Mouse (Mus musculus): ENCODE measurements around the gene Gm21885. TPM values are rescaled to one million over a fixed set of nuclear protein-coding genes. Genes with fewer than 3 reads are reported as not detected.

Gene Gm21885
- polyA plus RNA-seq, 2 experiments: not detected

- 6% methylated on average over 10 of the region's 10 CpGs for WGBS (ENCODE audit: insufficient replicate concordance)
- DNase-seq (ENCODE audit: low read depth in 3 of 3, low spot score in 3 of 3) (no peak), ATAC-seq (ENCODE audit: insufficient read depth) (no peak)
- Histone ChIP-seq H3K4me2 (ENCODE audit: low read depth) (peak overlapping the region; percentile 86), H3K27me3 (ENCODE audit: control insufficient read depth, insufficient read depth, low read length) (no peaks in the 10 kb centered on the region), H3K4me1 (replicated peaks; ENCODE audit: control insufficient read depth in 2 of 2, insufficient read depth in 2 of 2, low read length in 1 of 2) (peaks cover 25 to 30% of the 10 kb centered on the region in 2 experiments), H3K27ac (peak overlapping the region; percentile 52), H3K9ac (replicated peaks) (peak overlapping the region; percentile 78), H3K36me3 (replicated peaks; ENCODE audit: control insufficient read depth, insufficient read depth, low read depth) (no peaks in the 10 kb centered on the region), H3K4me3 (ENCODE audit: insufficient read depth in 1 of 2, low read depth in 2 of 2, low read length in 2 of 2) (peak overlapping the region; percentile 66 to 75), H3K9me3 (ENCODE audit: control insufficient read depth, low read length) (no peaks in the 10 kb centered on the region)
- TF ChIP-seq EP300 (IDR thresholded peaks at IDR 0.05; ENCODE audit: low read depth) (no peak), CTCF (IDR thresholded peaks at IDR 0.05; ENCODE audit: low read depth) (no peak)
Measured at GRCm38 (mm10) chr11:94328644-94329025, 47.0 kb downstream of the Gm21885 start.

DNA sequence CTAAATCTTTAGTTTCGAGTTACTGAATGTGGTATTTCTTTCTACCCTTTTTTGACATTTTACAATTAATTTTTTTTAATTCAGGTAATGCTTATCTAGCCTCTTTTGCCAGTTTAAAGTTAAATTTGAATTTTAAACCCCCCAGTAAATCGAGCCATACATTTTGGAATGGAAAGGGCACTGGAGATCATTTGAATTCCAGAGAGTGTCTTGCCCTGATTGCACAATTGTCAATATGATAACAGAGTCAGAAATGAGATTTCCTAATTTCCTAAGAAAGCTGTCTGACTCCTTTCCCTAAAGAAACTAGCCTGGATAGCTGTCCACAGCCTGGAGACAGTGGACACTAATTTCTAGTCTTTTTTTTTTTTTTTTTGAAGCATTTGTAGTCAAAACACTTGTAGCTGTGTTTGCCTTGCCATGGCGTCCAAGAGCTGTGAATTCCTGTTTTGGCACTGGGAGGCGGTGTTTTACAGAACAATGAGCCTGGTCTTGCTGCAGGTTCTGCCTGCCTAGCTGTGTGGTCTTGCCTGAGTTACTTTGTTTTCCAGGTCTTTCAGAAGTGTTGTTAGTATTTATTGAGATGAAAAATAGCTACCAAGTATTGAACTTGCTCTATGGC is 47.7 kb downstream of the Gm21885 start:
- WGBS (ENCODE audit: insufficient replicate concordance): 55% methylated on average over 4 of the region's 4 CpGs
- H3K36me3 ChIP-seq (replicated peaks; ENCODE audit: control insufficient read depth, insufficient read depth, low read depth): no peaks in the 10 kb centered on the region
- peak overlapping the region; percentile 86 for H3K4me2 ChIP-seq (ENCODE audit: low read depth)
- no peaks in the 10 kb centered on the region for H3K27me3 ChIP-seq (ENCODE audit: control insufficient read depth, insufficient read depth, low read length)
- H3K27ac ChIP-seq: no peak overlapping the region
- no peak for ATAC-seq (ENCODE audit: insufficient read depth)
- peaks cover 31 to 36% of the 10 kb centered on the region in 2 experiments for H3K4me1 ChIP-seq (replicated peaks; ENCODE audit: control insufficient read depth in 2 of 2, insufficient read depth in 2 of 2, low read length in 1 of 2)
- TF ChIP-seq EP300 (IDR thresholded peaks at IDR 0.05; ENCODE audit: low read depth): no peak
- TF ChIP-seq CTCF (IDR thresholded peaks at IDR 0.05; ENCODE audit: low read depth): peak; percentile 66
- H3K4me3 ChIP-seq (ENCODE audit: insufficient read depth in 1 of 2, low read depth in 2 of 2, low read length in 2 of 2): no peak overlapping the region
- no peak overlapping the region for H3K9ac ChIP-seq (replicated peaks)
- H3K9me3 ChIP-seq (ENCODE audit: control insufficient read depth, low read length): no peaks in the 10 kb centered on the region
- DNase-seq (ENCODE audit: low read depth in 3 of 3, low spot score in 3 of 3): peak in 1 of 3 experiments; percentile 26

DNA sequence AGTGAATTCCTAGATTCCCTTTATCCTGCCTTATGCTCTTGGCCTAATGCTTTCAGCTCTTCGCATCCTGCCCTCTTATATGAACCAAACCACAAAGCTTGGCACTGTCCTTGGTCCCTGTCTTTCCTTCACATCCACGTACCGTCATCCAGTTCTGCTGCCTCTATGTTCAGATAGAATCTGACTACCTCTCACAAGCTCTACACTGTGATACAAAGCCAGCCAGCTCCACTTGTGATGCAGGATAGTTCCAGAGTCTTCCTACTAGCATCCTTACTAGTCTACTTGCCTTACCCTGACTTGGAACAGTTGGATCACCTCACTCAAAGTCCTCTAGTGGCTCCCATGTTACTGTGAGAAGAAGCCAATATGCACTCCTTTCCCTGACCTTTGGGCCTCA is 48.5 kb downstream of the Gm21885 start:
- no peaks in the 10 kb centered on the region for H3K27me3 ChIP-seq (ENCODE audit: control insufficient read depth, insufficient read depth, low read length)
- no peak overlapping the region; the same call in 1 of the 2 replicates for H3K27ac ChIP-seq
- H3K4me2 ChIP-seq (ENCODE audit: low read depth): no peak overlapping the region
- H3K4me3 ChIP-seq (ENCODE audit: insufficient read depth in 1 of 2, low read depth in 2 of 2, low read length in 2 of 2): no peak overlapping the region
- H3K4me1 ChIP-seq (replicated peaks; ENCODE audit: control insufficient read depth in 2 of 2, insufficient read depth in 2 of 2, low read length in 1 of 2): peaks cover 37 to 40% of the 10 kb centered on the region in 2 experiments
- no peaks in the 10 kb centered on the region for H3K9me3 ChIP-seq (ENCODE audit: control insufficient read depth, low read length)
- H3K9ac ChIP-seq (replicated peaks): peak overlapping the region; percentile 5; the same call in 1 of the 2 replicates
- DNase-seq (ENCODE audit: low read depth in 3 of 3, low spot score in 3 of 3) (no peak), ATAC-seq (ENCODE audit: insufficient read depth) (no peak)
- TF ChIP-seq EP300 (IDR thresholded peaks at IDR 0.05; ENCODE audit: low read depth): no peak
- TF ChIP-seq CTCF (IDR thresholded peaks at IDR 0.05; ENCODE audit: low read depth): no peak
- H3K36me3 ChIP-seq (replicated peaks; ENCODE audit: control insufficient read depth, insufficient read depth, low read depth): no peaks in the 10 kb centered on the region
- 92% methylated on average over 3 of the region's 3 CpGs for WGBS (ENCODE audit: insufficient replicate concordance)

GRCm38 (mm10) chr11:94332726-94333125 is 51.1 kb downstream of the Gm21885 start:
- ATAC-seq (ENCODE audit: insufficient read depth) (no peak), DNase-seq (ENCODE audit: low read depth in 3 of 3, low spot score in 3 of 3) (no peak)
- no peaks in the 10 kb centered on the region; the same call in 1 of the 2 replicates for H3K36me3 ChIP-seq (replicated peaks; ENCODE audit: control insufficient read depth, insufficient read depth, low read depth)
- no peak overlapping the region for H3K4me3 ChIP-seq (ENCODE audit: insufficient read depth in 1 of 2, low read depth in 2 of 2, low read length in 2 of 2)
- no peak overlapping the region for H3K9ac ChIP-seq (replicated peaks)
- H3K9me3 ChIP-seq (ENCODE audit: control insufficient read depth, low read length): no peaks in the 10 kb centered on the region
- TF ChIP-seq EP300 (IDR thresholded peaks at IDR 0.05; ENCODE audit: low read depth): no peak
- no peak for TF ChIP-seq CTCF (IDR thresholded peaks at IDR 0.05; ENCODE audit: low read depth)
- no peak overlapping the region for H3K27ac ChIP-seq
- H3K27me3 ChIP-seq (ENCODE audit: control insufficient read depth, insufficient read depth, low read length): no peaks in the 10 kb centered on the region
- H3K4me1 ChIP-seq (replicated peaks; ENCODE audit: control insufficient read depth in 2 of 2, insufficient read depth in 2 of 2, low read length in 1 of 2): peaks cover 32 to 37% of the 10 kb centered on the region in 2 experiments
- WGBS (ENCODE audit: insufficient replicate concordance): 84% methylated on average over 6 of the region's 6 CpGs
- H3K4me2 ChIP-seq (ENCODE audit: low read depth): no peak overlapping the region

GRCm38 (mm10) chr11:94334386-94334968 is 52.8 kb downstream of the Gm21885 start:
- TF ChIP-seq EP300 (IDR thresholded peaks at IDR 0.05; ENCODE audit: low read depth) (peak; percentile 91), CTCF (IDR thresholded peaks at IDR 0.05; ENCODE audit: low read depth) (no peak)
- peak overlapping the region; percentile 60 for H3K4me2 ChIP-seq (ENCODE audit: low read depth)
- H3K4me3 ChIP-seq (ENCODE audit: insufficient read depth in 1 of 2, low read depth in 2 of 2, low read length in 2 of 2): peak overlapping the region; percentile 2 to 19; a peak in 2 of 4 replicates
- ATAC-seq (ENCODE audit: insufficient read depth) (peak; percentile 98), DNase-seq (ENCODE audit: low read depth in 3 of 3, low spot score in 3 of 3) (peak; percentile 73 to 78 (median 77))
- peaks cover 4% of the 10 kb centered on the region for H3K36me3 ChIP-seq (replicated peaks; ENCODE audit: control insufficient read depth, insufficient read depth, low read depth)
- H3K27me3 ChIP-seq (ENCODE audit: control insufficient read depth, insufficient read depth, low read length): no peaks in the 10 kb centered on the region
- H3K9ac ChIP-seq (replicated peaks): peak overlapping the region; percentile 57; the same call in 1 of the 2 replicates
- no peaks in the 10 kb centered on the region for H3K9me3 ChIP-seq (ENCODE audit: control insufficient read depth, low read length)
- H3K27ac ChIP-seq: peak overlapping the region; percentile 59
- H3K4me1 ChIP-seq (replicated peaks; ENCODE audit: control insufficient read depth in 2 of 2, insufficient read depth in 2 of 2, low read length in 1 of 2): peaks cover 26 to 34% of the 10 kb centered on the region in 2 experiments
- WGBS (ENCODE audit: insufficient replicate concordance): 64% methylated on average over 8 of the region's 8 CpGs

Other genes with a start within 250 kb of the Gm21885 start
- gene Tob1, start 70.4 kb upstream of the Gm21885 start, polyA plus RNA-seq (2012; rRNA removed): 7.5 and 7.8 TPM in 2 replicates
- 8.3 and 9.1 TPM in 2 replicates for gene Tob1, start 70.4 kb upstream of the Gm21885 start, polyA plus RNA-seq (2014; fragmentation: Nextera tagmentation; extraction: Ambion mirVana)
- 0.12 and 0.23 TPM in 2 replicates for gene Wfikkn2, start 35.9 kb upstream of the Gm21885 start, polyA plus RNA-seq (2012; rRNA removed)
- 0.05 and 0.17 TPM in 2 replicates for gene Wfikkn2, start 35.9 kb upstream of the Gm21885 start, polyA plus RNA-seq (2014; fragmentation: Nextera tagmentation; extraction: Ambion mirVana)
- 20.6 and 39.1 TPM in 2 replicates for gene Luc7l3, start 40.1 kb downstream of the Gm21885 start, polyA plus RNA-seq (2012; rRNA removed)
- 33.7 and 38.7 TPM in 2 replicates for gene Luc7l3, start 40.1 kb downstream of the Gm21885 start, polyA plus RNA-seq (2014; fragmentation: Nextera tagmentation; extraction: Ambion mirVana)
- 11.7 and 12.6 TPM in 2 replicates for gene Ankrd40, start 46.1 kb downstream of the Gm21885 start, polyA plus RNA-seq (2012; rRNA removed)
- gene Ankrd40, start 46.1 kb downstream of the Gm21885 start, polyA plus RNA-seq (2014; fragmentation: Nextera tagmentation; extraction: Ambion mirVana): 5.1 and 5.5 TPM in 2 replicates
- gene Abcc3, start 111.1 kb downstream of the Gm21885 start, polyA plus RNA-seq (2012; rRNA removed): 3.5 and 4.9 TPM in 2 replicates
- 4.7 and 6.5 TPM in 2 replicates for gene Abcc3, start 111.1 kb downstream of the Gm21885 start, polyA plus RNA-seq (2014; fragmentation: Nextera tagmentation; extraction: Ambion mirVana)
- gene Cacna1g, start 192.3 kb downstream of the Gm21885 start, polyA plus RNA-seq (2012; rRNA removed): 6.1 and 7.3 TPM in 2 replicates
- gene Cacna1g, start 192.3 kb downstream of the Gm21885 start, polyA plus RNA-seq (2014; fragmentation: Nextera tagmentation; extraction: Ambion mirVana): 0.89 and 3.1 TPM in 2 replicates
- not detected in 2 replicates for gene Spata20, start 204.3 kb downstream of the Gm21885 start, polyA plus RNA-seq (2012; rRNA removed)
- not detected in 2 replicates for gene Spata20, start 204.3 kb downstream of the Gm21885 start, polyA plus RNA-seq (2014; fragmentation: Nextera tagmentation; extraction: Ambion mirVana)
- 0.02 and 0.04 TPM in 2 replicates for gene Epn3, start 218.1 kb downstream of the Gm21885 start, polyA plus RNA-seq (2012; rRNA removed)
- not detected in 2 replicates for gene Epn3, start 218.1 kb downstream of the Gm21885 start, polyA plus RNA-seq (2014; fragmentation: Nextera tagmentation; extraction: Ambion mirVana)
- gene Mycbpap, start 239.9 kb downstream of the Gm21885 start, polyA plus RNA-seq (2012; rRNA removed): 0.03 and 0.09 TPM in 2 replicates
- not detected in 2 replicates for gene Mycbpap, start 239.9 kb downstream of the Gm21885 start, polyA plus RNA-seq (2014; fragmentation: Nextera tagmentation; extraction: Ambion mirVana)